Mouse (Mus musculus) embryo, embryonic 11.5 days (tissue): ENCODE measurements around the gene Gm20806.
"Not testable (repeated sequence)": the region's sequence is repeated elsewhere in the genome, so short reads cannot be mapped to it uniquely, and the experiment has no call there.

ENCODE experiments used
- DNase-seq: peaks from one replicate; pipeline ENCODE4 v3.0.0-alpha.2; 2012; ENCODE audit warnings: low read depth, low spot score

The Gm20806 gene

DNA sequence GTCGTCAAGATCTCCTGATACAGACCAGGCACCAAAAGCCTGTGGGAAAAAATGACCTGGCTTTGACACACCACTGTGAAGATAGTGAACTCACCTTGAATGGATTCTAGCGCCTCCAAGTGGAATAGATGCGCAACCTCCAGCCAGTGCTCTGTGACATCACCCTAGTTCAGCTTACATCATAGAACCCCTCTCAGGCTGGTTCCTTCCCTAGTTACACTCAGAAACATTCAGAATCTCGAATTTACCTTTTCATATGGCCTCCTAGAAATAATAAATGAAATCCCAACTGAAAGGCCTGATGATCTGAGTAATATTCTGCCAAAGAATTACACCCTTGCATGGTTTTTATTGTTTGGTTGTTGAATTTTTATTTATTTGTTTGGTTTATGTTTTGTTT lies at the start of gene Gm20806:
Gm20806 (minus strand) TSS at position 101 of the 400 bp plus-strand sequence.
- DNase-seq = not testable (repeated sequence)
